Mouse (Mus musculus) brain, embryonic 18.5 days (tissue): ENCODE measurements around the gene Slc9a8.

ENCODE experiments used
- DNase-seq: peaks from one replicate; pipeline ENCODE4 v3.0.0-alpha.2; 2012; ENCODE audit warnings: low read depth, low spot score

The Slc9a8 gene

GRCm38 (mm10) chr2:167483081-167483826, 61.7 kb downstream of the Slc9a8 start:
- no peak for DNase-seq

GRCm38 (mm10) chr2:167483827-167484410, 62.4 kb downstream of the Slc9a8 start:
- no peak for DNase-seq

- DNase-seq = no peak
Observed at GRCm38 (mm10) chr2:167484932-167485331, 63.4 kb downstream of the Slc9a8 start.

GRCm38 (mm10) chr2:167485501-167486377, 64.2 kb downstream of the Slc9a8 start:
- no peak for DNase-seq

- DNase-seq = no peak
Observed at GRCm38 (mm10) chr2:167486573-167486972, 65.1 kb downstream of the Slc9a8 start.

- DNase-seq = no peak
Observed at GRCm38 (mm10) chr2:167487551-167487950, 66.0 kb downstream of the Slc9a8 start.

GRCm38 (mm10) chr2:167487994-167488393, 66.5 kb downstream of the Slc9a8 start:
- DNase-seq = no peak

- DNase-seq = no peak
Observed at GRCm38 (mm10) chr2:167490813-167491525, 69.5 kb downstream of the Slc9a8 start.

GRCm38 (mm10) chr2:167491757-167492708, 70.5 kb downstream of the Slc9a8 start, which contains the start of gene Rnf114:
Gene Rnf114 (plus strand): TSS chr2:167492645.
- no peak for DNase-seq

GRCm38 (mm10) chr2:167492713-167493636, 71.5 kb downstream of the Slc9a8 start, which contains the start of gene Spata2:
Gene Spata2 (minus strand): TSS chr2:167492887.
- peak; percentile 81 for DNase-seq

- DNase-seq = no peak
Observed at GRCm38 (mm10) chr2:167496437-167496836, 74.9 kb downstream of the Slc9a8 start.

GRCm38 (mm10) chr2:167497272-167497671, 75.8 kb downstream of the Slc9a8 start:
- no peak for DNase-seq

- no peak for DNase-seq
Observed at GRCm38 (mm10) chr2:167502554-167503252, 81.2 kb downstream of the Slc9a8 start.

- peak; percentile 73 for DNase-seq
Observed at GRCm38 (mm10) chr2:167503253-167503895, 81.9 kb downstream of the Slc9a8 start.

- DNase-seq = no peak
Observed at GRCm38 (mm10) chr2:167503896-167504349, 82.4 kb downstream of the Slc9a8 start.

- DNase-seq = no peak
Observed at GRCm38 (mm10) chr2:167505127-167505526, 83.6 kb downstream of the Slc9a8 start.

- no peak for DNase-seq
Observed at GRCm38 (mm10) chr2:167506546-167507260, 85.2 kb downstream of the Slc9a8 start.
